Comparison of ENCODE assay signal across 8 mouse cellular contexts in the genomic region with DNA sequence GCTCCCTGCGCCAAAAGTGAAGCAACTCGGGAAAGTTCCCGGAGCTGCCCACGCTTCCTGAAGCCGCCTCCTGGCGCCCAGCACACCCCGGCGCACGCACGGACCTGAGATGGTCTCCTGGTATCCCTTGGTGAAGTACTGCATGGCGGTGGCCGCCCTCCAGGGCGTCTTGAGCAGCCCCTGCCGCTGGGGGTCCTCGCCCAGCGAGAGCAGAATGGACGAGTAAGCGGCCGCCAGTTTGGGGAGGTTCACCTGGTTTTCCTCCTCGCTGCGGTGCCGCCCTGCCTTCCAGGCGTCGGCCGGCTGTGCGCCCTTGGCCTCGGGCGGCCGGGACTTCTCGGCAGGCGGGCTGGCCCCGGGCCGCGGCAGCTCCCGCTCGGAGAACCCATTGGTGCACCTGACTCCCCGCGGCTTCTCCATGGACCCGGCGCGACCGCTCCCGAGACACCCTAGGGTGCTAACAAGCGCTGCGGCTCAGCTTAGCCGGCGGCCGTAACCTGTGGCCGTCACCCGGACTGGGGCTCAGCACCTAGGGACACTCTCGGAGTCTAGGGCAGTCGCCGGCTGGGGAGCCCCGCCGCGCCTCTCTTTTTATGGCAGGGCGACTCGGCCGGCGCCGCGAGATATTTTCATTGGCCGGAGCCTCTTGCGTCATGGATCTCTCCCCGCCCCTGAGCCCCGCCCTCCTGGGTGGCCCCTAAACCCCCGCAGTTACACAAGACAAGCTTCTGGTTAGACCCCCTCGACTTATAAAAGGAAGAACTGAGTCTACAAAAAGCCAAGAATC. TPM values are rescaled to one million over a fixed set of nuclear protein-coding genes. Genes with fewer than 3 reads are reported as not detected.
DNase-seq lines count a peak whose midpoint lies in the region; ATAC-seq and TF ChIP-seq lines count a peak whose summit lies in the region.

A gene (minus strand): TSS at position 566 of the 787 bp plus-strand sequence.

- H3K9ac ChIP-seq in ES-Bruce4 (ENCODE audit: low read depth, poor library complexity, severe bottlenecking): peak within 1 kb of the TSS; percentile 66
- peak within 1 kb of the TSS; percentile 56 for H3K9ac ChIP-seq in forebrain, embryonic 16.5 days (replicated peaks; ENCODE audit: low read depth, low read length)
- peak within 1 kb of the TSS; percentile 49 for H3K9ac ChIP-seq in lung, embryonic 15.5 days

- H3K36me3 ChIP-seq in ES-Bruce4 (ENCODE audit: control insufficient read depth, insufficient read depth, low read length, poor library complexity, severe bottlenecking): no peaks in the 10 kb centered on the region
- H3K36me3 ChIP-seq in forebrain, embryonic 16.5 days (ENCODE audit: control insufficient read depth, insufficient read depth): no peaks in the 10 kb centered on the region
- H3K36me3 ChIP-seq in lung, embryonic 15.5 days: no peaks in the 10 kb centered on the region
- H3K36me3 ChIP-seq in thymus, adult 2 months (ENCODE audit: control insufficient read depth, insufficient read depth, low read length): no peaks in the 10 kb centered on the region

- WGBS in forebrain, embryonic 16.5 days: under 1% methylated on average over 68 of the region's 68 CpGs
- WGBS in lung, embryonic 15.5 days: under 1% methylated on average over 52 of the region's 68 CpGs
- under 1% methylated on average over 67 of the region's 68 CpGs for WGBS in olfactory bulb, adult 2 months
- WGBS in thymus, adult 2 months: under 1% methylated on average over 68 of the region's 68 CpGs

- ATAC-seq in forebrain, embryonic 16.5 days: peak; percentile 94
- peak; percentile 87 for ATAC-seq in lung, embryonic 15.5 days (ENCODE audit: borderline replicate concordance, extremely low read depth, low FRiP score, low TSS enrichment)

- peak; percentile 2 for TF ChIP-seq CTCF in ES-Bruce4 (IDR thresholded peaks at IDR 0.05; ENCODE audit: low read depth, low read length)
- no peak for TF ChIP-seq CTCF in olfactory bulb, adult 2 months (IDR thresholded peaks at IDR 0.05; ENCODE audit: insufficient read depth, low read depth, low read length)
- peak; percentile 75; the same call in 1 of the 2 replicates for TF ChIP-seq CTCF in thymus, adult 2 months (IDR thresholded peaks at IDR 0.05; ENCODE audit: borderline replicate concordance, control insufficient read depth, extremely low read depth, insufficient read depth, low read length, poor library complexity)

- no peak within 1 kb of the TSS for H3K27ac ChIP-seq in ES-Bruce4 (ENCODE audit: insufficient read depth, low read length)
- no peak within 1 kb of the TSS for H3K27ac ChIP-seq in forebrain, embryonic 16.5 days (ENCODE audit: low read length)
- H3K27ac ChIP-seq in lung, embryonic 15.5 days: peak within 1 kb of the TSS; percentile 25; the same call in 1 of the 2 replicates
- H3K27ac ChIP-seq in olfactory bulb, adult 2 months (ENCODE audit: insufficient read depth, low read depth, low read length): no peak within 1 kb of the TSS
- H3K27ac ChIP-seq in thymus, adult 2 months (ENCODE audit: control insufficient read depth, insufficient read depth, low read length): no peak within 1 kb of the TSS

- no peaks in the 10 kb centered on the region for H3K4me1 ChIP-seq in ES-Bruce4 (ENCODE audit: control insufficient read depth, insufficient read depth, low read length)
- H3K4me1 ChIP-seq in forebrain, embryonic 16.5 days (replicated peaks; ENCODE audit: control insufficient read depth, insufficient read depth, low read length): peaks cover 10% of the 10 kb centered on the region
- H3K4me1 ChIP-seq in lung, embryonic 15.5 days: peaks cover 11% of the 10 kb centered on the region
- H3K4me1 ChIP-seq in olfactory bulb, adult 2 months (ENCODE audit: control insufficient read depth, insufficient read depth, low read length): peaks cover 6% of the 10 kb centered on the region
- peaks cover 5% of the 10 kb centered on the region for H3K4me1 ChIP-seq in thymus, adult 2 months (replicated peaks; ENCODE audit: control insufficient read depth, insufficient read depth, low read length)

- no peaks in the 10 kb centered on the region for H3K9me3 ChIP-seq in ES-Bruce4 (replicated peaks; ENCODE audit: control insufficient read depth, insufficient read depth, low read length, poor library complexity, severe bottlenecking)
- no peaks in the 10 kb centered on the region for H3K9me3 ChIP-seq in forebrain, embryonic 16.5 days (ENCODE audit: control insufficient read depth, low read length)
- H3K9me3 ChIP-seq in lung, embryonic 15.5 days: no peaks in the 10 kb centered on the region

- H3K4me3 ChIP-seq in ES-Bruce4 (ENCODE audit: low read depth, low read length): peak within 1 kb of the TSS; percentile 86
- peak within 1 kb of the TSS; percentile 76 for H3K4me3 ChIP-seq in forebrain, embryonic 16.5 days (replicated peaks; ENCODE audit: low read length)
- H3K4me3 ChIP-seq in lung, embryonic 15.5 days: peak within 1 kb of the TSS; percentile 61
- H3K4me3 ChIP-seq in olfactory bulb, adult 2 months (ENCODE audit: insufficient read depth, low read depth, low read length): peak within 1 kb of the TSS; percentile 91
- H3K4me3 ChIP-seq in thymus, adult 2 months (ENCODE audit: control insufficient read depth, insufficient read depth, low read length): peak within 1 kb of the TSS; percentile 70

- peak; percentile 35 for TF ChIP-seq POLR2A in ES-Bruce4 (IDR thresholded peaks at IDR 0.05; ENCODE audit: insufficient read depth, low read length)
- TF ChIP-seq POLR2A in olfactory bulb, adult 2 months (IDR thresholded peaks at IDR 0.05; ENCODE audit: insufficient read depth, low read depth, low read length): no peak
- peak; percentile 72; the same call in 1 of the 2 replicates for TF ChIP-seq POLR2A in thymus, adult 2 months (IDR thresholded peaks at IDR 0.05; ENCODE audit: control insufficient read depth, extremely low read depth, insufficient read depth, low read length, poor library complexity)

- H3K4me2 ChIP-seq in forebrain, embryonic 16.5 days (ENCODE audit: low read length): peak within 1 kb of the TSS; percentile 99
- peak within 1 kb of the TSS; percentile 99 for H3K4me2 ChIP-seq in lung, embryonic 15.5 days

- TF ChIP-seq EP300 in ES-Bruce4 (IDR thresholded peaks at IDR 0.05; ENCODE audit: insufficient read depth, low read depth, low read length): no peak

- peak; percentile 35 to 52 for DNase-seq in cerebellum, adult 18-20 months
- peak; percentile 84 for DNase-seq in heart, postnatal 4 days
- peak; percentile 20 for DNase-seq in layer of hippocampus, adult 9-10 months (ENCODE audit: low spot score)
- peak; percentile 87 for DNase-seq in thymus, adult 2 months

- H3K27me3 ChIP-seq in ES-Bruce4 (ENCODE audit: control insufficient read depth, insufficient read depth, low read length, poor library complexity, severe bottlenecking): no peaks in the 10 kb centered on the region
- peaks cover 19% of the 10 kb centered on the region for H3K27me3 ChIP-seq in forebrain, embryonic 16.5 days (replicated peaks; ENCODE audit: control insufficient read depth, insufficient read depth, low read length)
- H3K27me3 ChIP-seq in lung, embryonic 15.5 days: peaks cover 16% of the 10 kb centered on the region; the same call in 1 of the 2 replicates
- H3K27me3 ChIP-seq in thymus, adult 2 months (ENCODE audit: control insufficient read depth, insufficient read depth, low read length): no peaks in the 10 kb centered on the region

RNA-seq across cellular contexts. Expression of the gene that starts here (rescaled TPM):
- polyA plus RNA-seq in ES-Bruce4 (2011; ENCODE audit: insufficient read depth, insufficient read length, low read depth, missing spikeins): 4.1 and 4.6 TPM in 2 replicates
- 1.5 and 2.3 TPM in 2 replicates for polyA plus RNA-seq in forebrain, embryonic 16.5 days (2015; fragmentation: Nextera tagmentation; extraction: Ambion mirVana)
- 1 to 10 TPM; 7.4 TPM for total RNA-seq in heart, postnatal 4 days (2021)
- polyA plus RNA-seq in lung, embryonic 15.5 days (2015; fragmentation: Nextera tagmentation; extraction: Ambion mirVana): 4.5 and 5.3 TPM in 2 replicates
- polyA plus RNA-seq in olfactory bulb, adult 2 months (2012; ENCODE audit: insufficient read depth, insufficient read length, low replicate concordance, missing spikeins): not detected in 2 replicates
- polyA plus RNA-seq in thymus, adult 2 months (2012; rRNA removed): 15.5 and 16.8 TPM in 2 replicates

Comparison
In these comparisons a context has a peak if more than half of its experiments do, and no peak if none do; other contexts are left out.
1. DNase-seq: peak in every context shown above with its lines; median percentile 87 in thymus, adult 2 months; 84 in heart, postnatal 4 days; 44 in cerebellum, adult 18-20 months; 20 in layer of hippocampus, adult 9-10 months.